Mouse (Mus musculus) brain, embryonic 14.5 days (tissue): ENCODE results near the gene Commd3. TPM values are rescaled to one million over a fixed set of nuclear protein-coding genes. Genes with fewer than 3 reads are reported as not detected.

Source experiments
- DNase-seq: peaks from one replicate; pipeline ENCODE4 v3.0.0-alpha.2; 2011; ENCODE audit warnings: low read depth
- CTCF ChIP-seq: fragments of 200-500 bp; IDR thresholded peaks from 2 replicates; pipeline ENCODE4 v1.5.1; 2012; ENCODE audit warnings: inconsistent platforms, mild to moderate bottlenecking, moderate library complexity, borderline replicate concordance; ENCODE audit not compliant: insufficient read depth, insufficient read length; ENCODE audit errors: extremely low read depth
- POLR2A ChIP-seq: fragments of 200-500 bp; IDR thresholded peaks from 2 replicates; pipeline ENCODE4 v1.6.1; 2012; ENCODE audit warnings: mild to moderate bottlenecking, inconsistent platforms, borderline replicate concordance; ENCODE audit not compliant: poor library complexity, insufficient read depth, insufficient read length, severe bottlenecking; ENCODE audit errors: extremely low read depth
- polyA plus RNA-seq: library from polyadenylated mRNA; depleted of rRNA; stranded (reverse); fragments of >200 nt; gene quantifications from 2 replicates; pipeline ENCODE4 v1.2.3, GENCODE M21; 2012

Commd3 gene
- polyA plus RNA-seq, 1 experiment, result 114 TPM

- TF ChIP-seq CTCF, result no peak
- TF ChIP-seq POLR2A, result no peak
- DNase-seq, result peak; percentile 36
These were observed 19.8 kb downstream of the Commd3 start for GRCm38 (mm10) chr2:18692031-18692430.

GRCm38 (mm10) chr2:18692548-18692947, 20.4 kb downstream of the Commd3 start:
- TF ChIP-seq POLR2A, result no peak
- no peak for TF ChIP-seq CTCF
- DNase-seq, result peak; percentile 13

GRCm38 (mm10) chr2:18693491-18693870, 21.3 kb downstream of the Commd3 start:
- DNase-seq, result no peak
- TF ChIP-seq CTCF (no peak), POLR2A (no peak)

GRCm38 (mm10) chr2:18693871-18694610, 21.9 kb downstream of the Commd3 start, which contains the start of gene Spag6:
Gene Spag6, plus strand, starts transcription at chr2:18694032.
- TF ChIP-seq POLR2A (0 out of 2 replicates have a peak, but pooled peaks have one; percentile 8), CTCF (no peak)
- DNase-seq, result peak; percentile 84

GRCm38 (mm10) chr2:18694611-18694950, 22.4 kb downstream of the Commd3 start:
- TF ChIP-seq POLR2A (no peak), CTCF (no peak)
- DNase-seq, result no peak

GRCm38 (mm10) chr2:18695163-18695562, 23.0 kb downstream of the Commd3 start:
- peak; percentile 42 for DNase-seq
- TF ChIP-seq POLR2A (no peak), CTCF (no peak)

- DNase-seq, result peak; percentile 49
These were observed 23.5 kb downstream of the Commd3 start for GRCm38 (mm10) chr2:18695629-18696150.

GRCm38 (mm10) chr2:18697591-18698244, 25.5 kb downstream of the Commd3 start:
- DNase-seq, result peak; percentile 58

More at GRCm38 (mm10) chr2:18695629-18696150, 23.5 kb downstream of the Commd3 start:
- TF ChIP-seq POLR2A (no peak), CTCF (no peak)

GRCm38 (mm10) chr2:18698663-18699385, 26.6 kb downstream of the Commd3 start:
- DNase-seq, result peak; percentile 67

More at GRCm38 (mm10) chr2:18697591-18698244, 25.5 kb downstream of the Commd3 start:
- no peak for TF ChIP-seq POLR2A
- no peak for TF ChIP-seq CTCF

GRCm38 (mm10) chr2:18699401-18699990, 27.3 kb downstream of the Commd3 start:
- no peak for TF ChIP-seq CTCF
- no peak for TF ChIP-seq POLR2A
- peak; percentile 53 for DNase-seq

More at GRCm38 (mm10) chr2:18698663-18699385, 26.6 kb downstream of the Commd3 start:
- TF ChIP-seq POLR2A (no peak), CTCF (no peak)

GRCm38 (mm10) chr2:18710356-18710755, 38.2 kb downstream of the Commd3 start:
- DNase-seq, result no peak
- no peak for TF ChIP-seq CTCF

GRCm38 (mm10) chr2:18713071-18713470, 40.9 kb downstream of the Commd3 start:
- DNase-seq, result no peak
- TF ChIP-seq CTCF (no peak), POLR2A (no peak)
